In genomic region chr6:125353655-125354054, GRCm38 (mm10) we compare ENCODE assay signal across 12 mouse cellular contexts. TPM values are rescaled to one million over a fixed set of nuclear protein-coding genes. Genes with fewer than 3 reads are reported as not detected.
A peak's percentile ranks its signal among the peaks of the same experiment; 100 is the strongest.
DNase-seq lines count a peak whose midpoint lies in the region; ATAC-seq and TF ChIP-seq lines count a peak whose summit lies in the region.
"Had no signal": no experiment of that assay in that cellular context is flagged by ENCODE, and none has a peak within 500 bp of the region (broad histone marks: within the 10 kb centered on the region; RNA-seq: fewer than 3 reads in every experiment).

No protein-coding gene starts in this region.

- peaks cover 17% of the 10 kb centered on the region for H3K36me3 ChIP-seq in forebrain, embryonic 10.5 days (replicated peaks)
- H3K36me3 ChIP-seq in forebrain, embryonic 16.5 days (ENCODE audit: control insufficient read depth, insufficient read depth) = no peaks in the 10 kb centered on the region
- H3K36me3 ChIP-seq in lung, embryonic 15.5 days = peaks cover 18% of the 10 kb centered on the region
- peaks cover 22% of the 10 kb centered on the region for H3K36me3 ChIP-seq in limb, embryonic 10.5 days
- H3K36me3 ChIP-seq in thymus, adult 2 months (ENCODE audit: control insufficient read depth, insufficient read depth, low read length) = peaks cover 17% of the 10 kb centered on the region

- no peak overlapping the region for H3K4me2 ChIP-seq in forebrain, embryonic 16.5 days (ENCODE audit: low read length)
- H3K4me2 ChIP-seq in lung, embryonic 15.5 days = peak overlapping the region; percentile 44

- TF ChIP-seq CTCF in thymus, adult 2 months (IDR thresholded peaks at IDR 0.05; ENCODE audit: borderline replicate concordance, control insufficient read depth, extremely low read depth, insufficient read depth, low read length, poor library complexity) = no peak

- peak overlapping the region; percentile 48; the same call in 1 of the 2 replicates for H3K27ac ChIP-seq in forebrain, embryonic 10.5 days
- H3K27ac ChIP-seq in forebrain, embryonic 16.5 days (ENCODE audit: low read length) = no peak overlapping the region
- H3K27ac ChIP-seq in lung, embryonic 15.5 days = peak overlapping the region; percentile 76
- 0 out of 2 replicates have a peak overlapping the region, but pooled peaks have one; percentile 73 for H3K27ac ChIP-seq in limb, embryonic 10.5 days
- H3K27ac ChIP-seq in thymus, adult 2 months (ENCODE audit: control insufficient read depth, insufficient read depth, low read length) = peak overlapping the region; percentile 89

- peaks cover 73% of the 10 kb centered on the region for H3K4me1 ChIP-seq in forebrain, embryonic 10.5 days
- peaks cover 24% of the 10 kb centered on the region for H3K4me1 ChIP-seq in forebrain, embryonic 16.5 days (replicated peaks; ENCODE audit: control insufficient read depth, insufficient read depth, low read length)
- peaks cover 64% of the 10 kb centered on the region for H3K4me1 ChIP-seq in lung, embryonic 15.5 days
- peaks cover 78% of the 10 kb centered on the region for H3K4me1 ChIP-seq in limb, embryonic 10.5 days
- peaks cover 65% of the 10 kb centered on the region for H3K4me1 ChIP-seq in thymus, adult 2 months (replicated peaks; ENCODE audit: control insufficient read depth, insufficient read depth, low read length)

- no peaks in the 10 kb centered on the region for H3K9me3 ChIP-seq in forebrain, embryonic 10.5 days
- H3K9me3 ChIP-seq in forebrain, embryonic 16.5 days (ENCODE audit: control insufficient read depth, low read length) = no peaks in the 10 kb centered on the region
- H3K9me3 ChIP-seq in lung, embryonic 15.5 days = no peaks in the 10 kb centered on the region
- no peaks in the 10 kb centered on the region for H3K9me3 ChIP-seq in limb, embryonic 10.5 days (replicated peaks)

- peaks cover 52% of the 10 kb centered on the region for H3K27me3 ChIP-seq in forebrain, embryonic 10.5 days (ENCODE audit: poor library complexity, severe bottlenecking)
- H3K27me3 ChIP-seq in forebrain, embryonic 16.5 days (replicated peaks; ENCODE audit: control insufficient read depth, insufficient read depth, low read length) = no peaks in the 10 kb centered on the region
- H3K27me3 ChIP-seq in lung, embryonic 15.5 days = no peaks in the 10 kb centered on the region
- H3K27me3 ChIP-seq in limb, embryonic 10.5 days (ENCODE audit: low read depth, poor library complexity, severe bottlenecking) = no peaks in the 10 kb centered on the region
- H3K27me3 ChIP-seq in thymus, adult 2 months (ENCODE audit: control insufficient read depth, insufficient read depth, low read length) = no peaks in the 10 kb centered on the region

- no peak overlapping the region for H3K4me3 ChIP-seq in forebrain, embryonic 10.5 days
- H3K4me3 ChIP-seq in forebrain, embryonic 16.5 days (replicated peaks; ENCODE audit: low read length) = no peak overlapping the region
- H3K4me3 ChIP-seq in lung, embryonic 15.5 days = no peak overlapping the region
- H3K4me3 ChIP-seq in limb, embryonic 10.5 days = no peak overlapping the region
- peak overlapping the region; percentile 39 for H3K4me3 ChIP-seq in thymus, adult 2 months (ENCODE audit: control insufficient read depth, insufficient read depth, low read length)

- ATAC-seq in forebrain, embryonic 16.5 days = no peak
- ATAC-seq in lung, embryonic 15.5 days (ENCODE audit: borderline replicate concordance, extremely low read depth, low FRiP score, low TSS enrichment) = no peak
- ATAC-seq in granulocyte monocyte progenitor cell, adult 5-6 weeks (replicated peaks; ENCODE audit: poor library complexity, severe bottlenecking) = no peak
- ATAC-seq: forebrain, embryonic 14.5 days had no signal

- 77% methylated on average over 4 of the region's 4 CpGs for WGBS in forebrain, embryonic 10.5 days
- WGBS in forebrain, embryonic 16.5 days = 87% methylated on average over 4 of the region's 4 CpGs
- WGBS in lung, embryonic 15.5 days = 61% methylated on average over 4 of the region's 4 CpGs
- WGBS in limb, embryonic 10.5 days = 77% methylated on average over 4 of the region's 4 CpGs
- WGBS in thymus, adult 2 months = 9% methylated on average over 4 of the region's 4 CpGs

- H3K9ac ChIP-seq in forebrain, embryonic 16.5 days (replicated peaks; ENCODE audit: low read depth, low read length) = no peak overlapping the region
- no peak overlapping the region for H3K9ac ChIP-seq in lung, embryonic 15.5 days

- no peak for TF ChIP-seq POLR2A in thymus, adult 2 months (IDR thresholded peaks at IDR 0.05; ENCODE audit: control insufficient read depth, extremely low read depth, insufficient read depth, low read length, poor library complexity)

- no peak for DNase-seq in forebrain, embryonic 10.5 days (ENCODE audit: extremely low spot score, low spot score)
- DNase-seq in lung, postnatal 14 days = no peak
- no peak for DNase-seq in limb, embryonic 10.5 days (ENCODE audit: low spot score)
- DNase-seq in thymus, adult 2 months = peak; percentile 74
- no peak for DNase-seq in Muller cell, postnatal 12 days (ENCODE audit: inconsistent ontology term)
- DNase-seq: cerebellum, adult 11 months; kidney, adult 18-20 months; lung, adult 18-20 months had no signal

RNA-seq across cellular contexts. Expression of gene Tnfrsf1a, which starts 4.5 kb away (rescaled TPM):
- 24.1 and 24.4 TPM in 2 replicates for polyA plus RNA-seq in forebrain, embryonic 10.5 days (2016; fragmentation: Nextera tagmentation; extraction: Ambion mirVana)
- 13.2 and 18.2 TPM in 2 replicates for polyA plus RNA-seq in forebrain, embryonic 16.5 days (2015; fragmentation: Nextera tagmentation; extraction: Ambion mirVana)
- 88.3 and 101 TPM in 2 replicates for polyA plus RNA-seq in lung, embryonic 15.5 days (2015; fragmentation: Nextera tagmentation; extraction: Ambion mirVana)
- 41.8 and 43.6 TPM in 2 replicates for polyA plus RNA-seq in limb, embryonic 10.5 days (2016; fragmentation: Nextera tagmentation; extraction: Ambion mirVana)
- 140 and 149 TPM in 2 replicates for polyA plus RNA-seq in thymus, adult 2 months (2012; rRNA removed)
- 89.1 and 104 TPM in 2 replicates for total RNA-seq in granulocyte monocyte progenitor cell, adult 5-6 weeks (2014; fragmentation: Nextera tagmentation)
- total RNA-seq in granulocyte monocyte progenitor cell, adult 5-6 weeks (2017) = 54.4 and 88.8 TPM in 2 replicates

RNA-seq across cellular contexts. Expression of gene Plekhg6, which starts 26.9 kb away (rescaled TPM):
- polyA plus RNA-seq in forebrain, embryonic 10.5 days (2016; fragmentation: Nextera tagmentation; extraction: Ambion mirVana) = 0.07 TPM in 2 replicates
- polyA plus RNA-seq in forebrain, embryonic 16.5 days (2015; fragmentation: Nextera tagmentation; extraction: Ambion mirVana) = 0.07 TPM in 1 of 2 replicates, not detected in the other
- polyA plus RNA-seq in lung, embryonic 15.5 days (2015; fragmentation: Nextera tagmentation; extraction: Ambion mirVana) = 0.31 and 0.36 TPM in 2 replicates
- polyA plus RNA-seq in limb, embryonic 10.5 days (2016; fragmentation: Nextera tagmentation; extraction: Ambion mirVana) = 0.26 and 0.33 TPM in 2 replicates
- polyA plus RNA-seq in thymus, adult 2 months (2012; rRNA removed) = 2.4 and 2.5 TPM in 2 replicates
- not detected in 2 replicates for total RNA-seq in granulocyte monocyte progenitor cell, adult 5-6 weeks (2014; fragmentation: Nextera tagmentation)
- not detected in 2 replicates for total RNA-seq in granulocyte monocyte progenitor cell, adult 5-6 weeks (2017)
- polyA plus RNA-seq: forebrain, embryonic 14.5 days had no signal

RNA-seq across cellular contexts. Expression of gene Scnn1a, which starts 33.2 kb away (rescaled TPM):
- polyA plus RNA-seq in forebrain, embryonic 10.5 days (2016; fragmentation: Nextera tagmentation; extraction: Ambion mirVana) = 0.20 and 0.30 TPM in 2 replicates
- 0.34 and 0.39 TPM in 2 replicates for polyA plus RNA-seq in forebrain, embryonic 16.5 days (2015; fragmentation: Nextera tagmentation; extraction: Ambion mirVana)
- 5.0 and 5.8 TPM in 2 replicates for polyA plus RNA-seq in lung, embryonic 15.5 days (2015; fragmentation: Nextera tagmentation; extraction: Ambion mirVana)
- 1.0 and 1.6 TPM in 2 replicates for polyA plus RNA-seq in limb, embryonic 10.5 days (2016; fragmentation: Nextera tagmentation; extraction: Ambion mirVana)
- 32.8 and 35.8 TPM in 2 replicates for polyA plus RNA-seq in thymus, adult 2 months (2012; rRNA removed)
- total RNA-seq in granulocyte monocyte progenitor cell, adult 5-6 weeks (2014; fragmentation: Nextera tagmentation) = 16.2 and 18.9 TPM in 2 replicates
- total RNA-seq in granulocyte monocyte progenitor cell, adult 5-6 weeks (2017) = 1.4 and 1.8 TPM in 2 replicates

RNA-seq across cellular contexts. Expression of gene Ltbr, which starts 40.0 kb away (rescaled TPM):
- 16.1 and 17.2 TPM in 2 replicates for polyA plus RNA-seq in forebrain, embryonic 10.5 days (2016; fragmentation: Nextera tagmentation; extraction: Ambion mirVana)
- 10.4 and 11.6 TPM in 2 replicates for polyA plus RNA-seq in forebrain, embryonic 16.5 days (2015; fragmentation: Nextera tagmentation; extraction: Ambion mirVana)
- 79.1 and 82.5 TPM in 2 replicates for polyA plus RNA-seq in lung, embryonic 15.5 days (2015; fragmentation: Nextera tagmentation; extraction: Ambion mirVana)
- 34.3 and 41.5 TPM in 2 replicates for polyA plus RNA-seq in limb, embryonic 10.5 days (2016; fragmentation: Nextera tagmentation; extraction: Ambion mirVana)
- 29.3 and 30.6 TPM in 2 replicates for polyA plus RNA-seq in thymus, adult 2 months (2012; rRNA removed)
- total RNA-seq in granulocyte monocyte progenitor cell, adult 5-6 weeks (2014; fragmentation: Nextera tagmentation) = 36.4 and 50.3 TPM in 2 replicates
- 29.9 and 36.3 TPM in 2 replicates for total RNA-seq in granulocyte monocyte progenitor cell, adult 5-6 weeks (2017)
